Mouse (Mus musculus) skeletal muscle tissue, adult 2 months (tissue): ENCODE results near the gene E2f6.
A peak's percentile ranks its signal among the peaks of the same experiment; 100 is the strongest.

Experiments used
- DNase-seq: peaks from one replicate; pipeline ENCODE4 v3.0.0-alpha.2; 2012; ENCODE audit warnings: low read depth, low spot score

The E2f6 gene

DNA sequence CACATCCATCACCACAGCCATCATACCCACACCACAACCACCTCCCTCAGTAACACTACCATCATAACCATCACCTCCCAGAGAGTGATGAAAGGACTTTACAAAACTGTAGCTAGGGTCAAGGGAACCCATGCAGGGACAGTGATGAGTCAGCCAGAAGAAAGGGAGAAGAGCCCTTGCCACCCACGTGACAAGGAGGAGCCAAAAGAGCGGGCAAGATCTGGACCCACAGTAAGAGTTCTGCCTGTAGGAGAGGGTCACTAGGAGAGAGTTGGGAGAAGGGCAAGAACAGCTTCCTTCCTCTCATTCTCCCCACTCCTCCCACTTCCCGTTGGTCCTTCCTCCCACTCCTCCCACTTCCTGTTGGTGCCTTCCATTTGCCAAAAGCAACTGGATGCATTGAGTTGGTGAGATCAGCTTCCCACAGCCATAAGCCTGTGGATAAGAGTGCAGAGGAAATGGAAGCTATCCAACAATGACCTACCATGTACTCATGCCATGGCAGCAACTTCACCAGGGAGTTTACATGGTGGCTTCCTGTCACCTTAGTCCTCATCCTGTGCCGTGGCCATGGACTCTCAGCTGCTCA is 36.5 kb downstream of the E2f6 start:
- DNase-seq: no peak

- DNase-seq: no peak
Measured at GRCm38 (mm10) chr12:16848501-16848900, 37.7 kb downstream of the E2f6 start.

DNA sequence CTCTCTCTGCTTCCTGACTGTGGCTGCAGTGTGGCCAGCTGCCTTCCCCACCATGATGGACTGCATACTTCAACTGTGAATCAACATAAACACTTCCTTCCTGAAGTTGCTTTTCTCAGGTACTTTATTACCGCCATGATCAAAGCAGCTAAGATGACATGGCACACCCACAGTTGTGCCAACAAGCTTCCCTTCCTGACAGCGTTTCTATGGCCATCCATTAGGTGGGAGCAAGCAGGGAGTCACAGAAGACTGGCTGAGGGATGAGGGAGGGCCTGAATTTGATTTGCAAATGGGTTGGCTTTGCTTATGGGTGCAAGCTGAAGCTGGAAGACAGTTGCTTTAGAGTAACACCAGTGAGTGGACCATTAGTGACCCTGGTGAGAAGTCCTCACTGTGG is 39.1 kb downstream of the E2f6 start:
- no peak for DNase-seq

DNA sequence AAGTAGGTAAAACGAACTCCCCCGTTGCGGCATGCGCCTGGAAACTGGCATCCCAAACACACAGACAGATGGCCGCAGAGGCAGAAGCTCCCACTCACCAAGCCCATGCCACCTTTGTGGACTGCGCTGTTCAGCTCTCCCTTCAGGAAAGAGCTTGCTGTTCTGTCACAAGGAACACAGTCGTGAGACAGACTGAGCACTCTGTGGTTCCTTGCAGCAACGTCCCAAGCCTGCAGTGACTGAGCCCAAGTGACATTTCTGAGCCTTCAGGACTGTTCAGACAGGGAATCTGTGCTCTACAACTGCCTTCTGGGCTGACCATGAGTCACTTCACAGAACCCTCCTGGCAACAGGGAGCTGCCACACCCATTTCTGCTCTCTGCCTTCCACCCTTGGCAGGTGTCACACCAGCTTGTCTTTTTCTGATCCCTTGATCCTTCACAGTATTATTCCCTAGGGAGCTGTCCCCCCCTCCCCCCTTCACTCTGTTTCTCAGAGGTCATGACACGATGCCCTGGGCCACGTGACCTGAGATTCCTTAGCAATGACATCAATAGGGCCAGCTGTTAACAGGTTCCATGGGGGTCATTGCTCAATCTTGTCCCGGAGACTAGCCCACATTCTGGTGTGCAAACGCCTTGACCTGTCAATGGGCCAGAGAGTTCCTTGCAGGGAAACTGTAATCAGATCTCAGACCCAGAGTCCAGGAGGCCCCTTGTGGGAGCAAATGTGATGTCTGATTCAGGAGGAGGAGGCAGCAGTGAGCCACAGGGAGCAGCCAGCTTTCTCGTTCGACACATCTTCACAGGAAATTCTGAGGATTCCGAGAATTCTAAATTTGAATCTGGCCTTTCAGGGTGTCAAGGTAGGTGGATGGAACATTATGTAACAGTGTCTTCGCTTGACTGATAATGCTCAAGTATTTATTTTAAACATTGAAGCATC is 39.9 kb downstream of the E2f6 start:
- DNase-seq: peak; percentile 98

DNA sequence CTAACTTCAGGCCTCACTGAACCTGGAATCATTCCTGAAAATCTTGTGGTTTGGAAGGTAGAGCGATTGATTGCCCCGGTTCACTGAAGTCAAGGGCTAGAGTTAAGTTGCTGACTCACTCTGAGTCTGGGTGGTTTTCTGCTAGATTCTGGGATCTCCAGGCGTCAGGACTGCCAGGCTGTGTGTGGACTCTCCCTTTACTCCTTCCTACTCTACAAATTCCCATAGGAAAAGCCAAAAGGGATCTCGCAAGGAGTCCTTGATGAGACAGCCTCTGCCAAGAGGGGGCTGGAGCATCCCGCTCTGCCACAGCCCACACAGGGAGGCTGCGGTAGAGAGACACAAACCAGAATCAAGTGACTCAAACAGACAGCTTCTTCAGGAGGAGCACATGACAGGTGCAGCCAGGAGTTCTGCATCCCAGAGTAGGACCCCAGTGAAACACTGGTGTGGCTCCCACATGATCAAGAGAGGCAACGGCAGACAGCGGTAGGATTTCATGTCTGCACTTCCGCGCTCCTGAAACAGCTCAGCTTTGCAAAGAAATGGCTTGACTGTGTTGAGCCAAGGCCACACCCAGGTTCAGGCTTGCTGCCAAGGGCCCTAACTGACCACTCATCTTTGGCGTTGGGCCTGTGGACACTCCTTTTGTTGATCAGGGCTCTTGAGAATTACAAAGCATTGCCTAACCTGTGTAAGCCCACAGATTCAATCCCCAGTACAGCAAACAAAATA is 42.8 kb downstream of the E2f6 start:
- peak; percentile 86 for DNase-seq

GRCm38 (mm10) chr12:16855632-16856305 is 45.0 kb downstream of the E2f6 start:
- no peak for DNase-seq

- no peak for DNase-seq
Measured at GRCm38 (mm10) chr12:16856306-16856679, 45.5 kb downstream of the E2f6 start.

GRCm38 (mm10) chr12:16858081-16858480 is 47.3 kb downstream of the E2f6 start:
- no peak for DNase-seq

DNA sequence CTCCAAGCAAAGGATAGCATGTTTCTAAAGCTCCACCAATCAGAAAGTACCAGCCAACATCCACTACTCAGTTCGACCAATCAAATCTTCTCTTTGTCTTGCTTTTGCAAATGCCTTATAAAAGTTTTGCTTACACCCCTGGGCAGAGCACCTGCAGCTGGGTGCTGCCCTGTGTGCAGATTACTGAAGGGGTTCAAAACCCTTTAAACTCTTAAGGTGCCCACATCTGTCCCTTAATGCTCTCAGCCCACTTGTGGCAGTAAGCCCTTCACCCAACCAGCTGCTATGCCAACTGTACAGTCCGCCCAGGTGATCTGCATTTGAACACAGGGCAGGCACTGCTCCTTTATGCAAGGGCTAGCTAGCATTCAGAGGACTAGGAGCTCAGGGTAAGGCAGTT is 49.0 kb downstream of the E2f6 start:
- no peak for DNase-seq

DNA sequence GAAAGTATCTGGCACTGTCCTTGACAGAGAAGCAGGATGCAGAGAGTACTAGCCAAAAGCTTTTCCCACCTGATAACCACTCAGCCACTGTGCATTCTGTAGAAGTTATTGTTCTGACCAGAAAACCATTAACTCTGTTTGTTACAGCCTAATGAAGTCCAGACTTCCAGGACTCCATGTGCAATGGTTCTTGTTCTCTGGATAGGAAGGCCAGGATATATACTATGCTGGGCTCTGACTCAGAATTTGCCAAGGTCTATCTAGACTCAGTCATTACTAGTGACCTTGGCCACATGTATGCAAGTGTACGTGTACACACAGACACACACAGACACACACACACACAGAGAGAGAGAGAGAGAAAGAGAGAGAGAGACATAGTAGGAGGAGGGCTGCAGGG is 49.8 kb downstream of the E2f6 start:
- DNase-seq: no peak

- DNase-seq: no peak
Measured at GRCm38 (mm10) chr12:16860961-16861360, 50.2 kb downstream of the E2f6 start.

DNA sequence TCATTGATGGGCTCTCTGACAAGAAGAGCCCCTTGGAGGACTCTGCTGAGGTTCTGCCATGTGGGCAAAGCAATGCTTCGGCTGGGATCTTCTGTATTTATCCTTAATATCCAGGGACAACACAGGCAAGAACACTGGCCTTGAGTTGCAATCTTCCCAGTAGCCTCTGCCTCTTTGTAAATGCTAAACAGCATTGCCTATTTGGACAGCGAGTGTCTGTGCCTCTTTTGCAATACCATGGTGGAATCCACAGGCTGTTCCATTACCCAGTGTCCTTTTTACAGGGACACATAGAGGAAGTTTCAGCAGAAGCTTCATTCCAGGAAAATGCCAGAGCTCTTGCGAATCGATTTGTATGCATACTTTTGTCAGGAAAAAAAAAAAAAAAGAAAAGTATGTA is 53.7 kb downstream of the E2f6 start:
- no peak for DNase-seq

- no peak for DNase-seq
Measured at GRCm38 (mm10) chr12:16865871-16866270, 55.1 kb downstream of the E2f6 start.

GRCm38 (mm10) chr12:16866460-16866859 is 55.7 kb downstream of the E2f6 start:
- no peak for DNase-seq

DNA sequence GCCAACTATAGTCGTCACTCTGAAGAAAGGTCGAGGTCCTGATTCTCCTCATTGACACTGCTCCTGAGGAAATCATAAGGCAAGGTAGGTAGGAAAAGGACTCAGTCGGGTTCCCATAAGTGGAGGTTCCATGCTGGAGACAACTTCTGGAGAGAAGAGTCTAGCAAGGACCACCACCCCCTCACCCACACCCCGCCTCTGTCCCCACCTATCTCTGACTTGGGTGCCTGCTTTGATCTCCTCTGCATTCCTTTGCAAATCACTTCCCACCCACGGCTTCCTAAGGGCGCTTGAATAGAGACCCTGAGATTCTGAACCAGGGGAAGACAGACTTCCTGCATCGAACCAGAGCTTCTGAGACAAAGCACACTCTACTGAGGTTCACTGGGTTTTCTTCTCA is 56.5 kb downstream of the E2f6 start:
- no peak for DNase-seq

DNA sequence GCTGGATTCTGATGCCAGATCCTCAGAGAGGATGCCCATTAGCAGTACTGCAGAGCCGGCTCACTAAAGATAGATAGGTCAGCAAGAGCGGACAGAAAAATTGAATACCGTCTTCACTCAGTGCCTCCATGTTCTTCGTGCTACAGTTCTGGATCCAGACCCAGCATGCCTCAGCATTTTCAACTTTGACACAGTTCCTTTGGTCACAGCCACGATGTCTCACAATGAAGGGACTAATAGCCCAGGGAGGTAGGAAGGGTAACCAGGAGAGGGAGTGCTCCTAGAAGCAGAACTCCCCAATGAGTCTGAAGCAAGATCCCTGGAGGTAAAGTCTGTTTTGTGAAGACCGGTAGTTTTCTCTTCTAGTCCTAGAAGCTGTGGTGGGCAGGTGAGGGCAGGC is 57.9 kb downstream of the E2f6 start:
- DNase-seq: no peak

GRCm38 (mm10) chr12:16869091-16869778 is 58.5 kb downstream of the E2f6 start:
- DNase-seq: no peak

DNA sequence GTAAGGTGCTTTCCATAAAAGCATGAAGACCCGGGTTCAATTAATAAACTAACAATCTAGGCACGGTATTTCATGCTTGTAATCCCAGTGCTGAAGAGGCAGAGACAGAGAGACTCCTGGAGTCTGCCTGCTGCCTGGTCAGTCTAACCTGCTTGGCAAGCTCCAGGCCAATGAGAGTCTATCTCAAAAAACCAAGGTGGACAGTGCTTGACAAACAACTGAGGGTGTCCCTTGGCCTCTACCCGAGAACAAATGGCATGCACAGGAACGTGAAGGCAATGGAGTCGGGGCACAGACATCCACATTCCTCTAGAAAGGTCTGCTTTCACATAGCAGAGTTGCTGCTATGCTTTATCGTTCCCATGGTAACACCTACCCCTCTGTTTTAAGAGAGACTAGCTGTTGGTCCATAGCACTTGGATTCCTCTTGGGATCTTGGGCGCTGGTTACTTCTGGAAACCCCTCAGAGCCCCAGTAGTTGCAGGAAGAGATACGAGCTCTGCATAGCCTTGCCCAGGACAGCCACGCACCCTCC is 59.2 kb downstream of the E2f6 start:
- no peak for DNase-seq

DNA sequence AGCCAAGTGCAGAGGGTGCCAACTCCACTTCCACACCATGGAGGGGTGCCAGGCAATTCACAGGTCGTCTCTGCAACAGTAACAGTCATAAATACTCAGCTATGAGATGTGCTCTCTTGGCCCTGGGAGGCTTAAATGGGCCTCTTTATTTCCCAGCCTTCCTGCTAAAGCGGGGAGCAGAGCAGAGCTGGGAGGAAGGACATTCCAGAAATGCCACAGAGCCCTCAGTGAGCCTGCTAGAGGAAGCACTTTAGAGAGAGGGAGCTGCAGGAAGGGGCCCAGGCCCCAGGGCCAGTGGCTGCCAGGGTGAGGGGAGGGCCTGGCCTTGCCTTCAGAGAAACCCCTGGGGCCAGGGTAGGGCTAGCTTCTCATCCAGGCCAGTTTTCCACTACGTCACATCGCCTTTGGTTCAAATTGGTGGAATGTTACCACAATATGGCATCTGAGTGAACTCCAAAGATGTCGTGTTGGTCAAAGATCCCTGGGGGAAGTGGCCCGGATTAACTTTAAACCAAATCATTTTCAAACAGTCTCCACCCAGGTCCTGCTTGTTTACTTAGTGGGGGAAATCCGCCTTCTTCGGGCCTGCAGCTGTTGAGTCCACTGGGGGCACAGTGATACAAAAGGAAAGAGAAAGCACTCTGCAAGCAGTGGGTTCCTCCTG is 59.8 kb downstream of the E2f6 start:
- peak; percentile 76 for DNase-seq

GRCm38 (mm10) chr12:16872006-16872405 is 61.2 kb downstream of the E2f6 start:
- DNase-seq: no peak
